Mouse (Mus musculus) kidney, adult 2 months (tissue): ENCODE measurements around the gene Pcbd2. TPM values are rescaled to one million over a fixed set of nuclear protein-coding genes. Genes with fewer than 3 reads are reported as not detected.

Source experiments
- DNase-seq: peaks from one replicate; pipeline ENCODE4 v3.0.0; 2021
- H3K27ac ChIP-seq: fragments of 200-500 bp; 2 replicates; pipeline ENCODE4 v1.5.1; 2012; ENCODE audit warnings: low read depth, low read length, control low read depth, inconsistent platforms; ENCODE audit not compliant: insufficient read depth
- H3K27me3 ChIP-seq: fragments of 200-500 bp; replicated peaks from 2 replicates; pipeline ENCODE4 v1.6.1; 2012; ENCODE audit warnings: mild to moderate bottlenecking, moderate library complexity, low read length, inconsistent platforms; ENCODE audit not compliant: control insufficient read depth, insufficient read depth
- H3K36me3 ChIP-seq: fragments of 200-500 bp; 2 replicates; pipeline ENCODE4 v1.6.1; 2012; ENCODE audit warnings: mild to moderate bottlenecking, moderate library complexity, low read length, inconsistent platforms; ENCODE audit not compliant: control insufficient read depth, insufficient read depth
- H3K4me1 ChIP-seq: fragments of 200-500 bp; 2 replicates; pipeline ENCODE4 v1.6.1; 2011; ENCODE audit warnings: low read length; ENCODE audit not compliant: control insufficient read depth, insufficient read depth
- H3K4me3 ChIP-seq: fragments of 200-500 bp; 2 replicates; pipeline ENCODE4 v1.5.1; 2011; ENCODE audit warnings: mild to moderate bottlenecking, low read depth, low read length, control low read depth; ENCODE audit not compliant: insufficient read depth
- CTCF ChIP-seq: fragments of 200-500 bp; conservative IDR thresholded peaks from 2 replicates; pipeline ENCODE4 v1.5.1; 2011; ENCODE audit warnings: low read depth, mild to moderate bottlenecking, control low read depth, low read length, moderate library complexity, mixed read lengths; ENCODE audit not compliant: insufficient read depth, insufficient read length
- POLR2A ChIP-seq: fragments of 200-500 bp; IDR thresholded peaks from one replicate; pipeline ENCODE4 v1.6.1; 2011; ENCODE audit warnings: low read depth, low read length, control low read depth
- WGBS: fragments of 180-500 bp; shearing (Covaris S2); methylation state at CpG from one replicate; pipeline ENCODE4 v1.1.7; 2018; 5-methylcytosine and 5-hydroxymethylcytosine counted together
- polyA plus RNA-seq: library from polyadenylated mRNA; depleted of rRNA; stranded (reverse); fragments of >200 nt; gene quantifications from 2 replicates; pipeline ENCODE4 v1.2.3, GENCODE M21; 2012

The Pcbd2 gene
- polyA plus RNA-seq, 1 experiment = 81.4 TPM

DNA sequence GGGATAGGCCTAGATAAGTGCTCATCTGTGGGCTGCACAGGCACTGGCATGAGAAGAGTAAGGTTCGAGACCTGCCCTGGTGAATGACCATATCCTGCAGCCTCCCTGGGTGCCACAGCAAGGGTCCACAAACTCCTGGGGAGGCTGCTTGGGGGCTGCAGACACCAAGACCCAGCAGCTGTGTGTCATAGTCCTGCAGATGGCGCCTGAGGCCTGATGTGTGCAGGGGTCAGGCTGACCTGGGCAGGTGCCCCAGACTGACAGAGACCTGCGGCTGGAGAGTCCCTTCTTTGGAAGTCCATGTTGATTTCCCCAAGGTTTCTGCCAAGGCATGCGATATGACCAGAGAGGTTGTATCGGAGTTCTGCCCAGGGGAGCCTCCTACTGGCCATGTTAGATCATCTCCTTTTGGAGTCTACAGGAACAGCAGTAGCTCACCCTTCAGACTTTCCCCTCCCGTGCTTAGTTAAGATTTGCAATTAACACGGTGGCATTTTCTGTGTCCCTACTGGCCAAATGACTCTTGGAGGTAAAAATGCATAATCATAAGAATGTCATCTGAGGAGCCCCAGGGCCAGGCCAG lies 82.0 kb downstream of the Pcbd2 start:
- no peak for TF ChIP-seq POLR2A
- 0 out of 2 replicates have a peak, but pooled peaks have one; percentile 0 for TF ChIP-seq CTCF
- H3K27ac ChIP-seq = no peak overlapping the region
- no peak for DNase-seq
- H3K4me1 ChIP-seq = no peaks in the 10 kb centered on the region
- no peak overlapping the region for H3K4me3 ChIP-seq
- no peaks in the 10 kb centered on the region for H3K36me3 ChIP-seq
- no peaks in the 10 kb centered on the region for H3K27me3 ChIP-seq
- WGBS = 72% methylated on average over 7 of the region's 7 CpGs

DNA sequence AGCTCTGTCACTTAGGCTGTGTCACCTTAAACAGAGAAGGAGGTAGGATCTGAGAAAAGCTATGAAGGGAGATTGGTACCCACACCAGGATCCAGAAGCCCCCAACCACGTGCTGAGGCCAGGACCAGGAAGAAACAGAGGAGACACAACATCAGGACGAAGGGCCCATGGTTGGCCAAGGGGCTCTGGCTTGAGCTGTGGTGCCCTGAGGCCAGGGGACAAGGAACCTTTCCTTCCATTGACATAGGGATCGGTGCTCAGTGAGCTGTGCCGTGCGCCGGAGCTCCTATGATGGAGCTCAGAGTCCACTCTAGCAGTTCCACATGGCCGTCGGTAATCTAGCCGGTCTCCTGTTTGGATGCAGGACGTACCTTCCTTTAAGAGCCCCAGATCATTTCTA lies 82.5 kb downstream of the Pcbd2 start:
- no peak for TF ChIP-seq CTCF
- no peak for TF ChIP-seq POLR2A
- H3K27ac ChIP-seq = no peak overlapping the region

GRCm38 (mm10) chr13:55810947-55811346 lies 83.8 kb downstream of the Pcbd2 start:
- Histone ChIP-seq H3K4me3 (no peak overlapping the region), H3K4me1 (no peaks in the 10 kb centered on the region), H3K27me3 (no peaks in the 10 kb centered on the region), H3K27ac (no peak overlapping the region), H3K36me3 (no peaks in the 10 kb centered on the region)
- WGBS = 84% methylated on average over 5 of the region's 5 CpGs
- TF ChIP-seq POLR2A (no peak), CTCF (no peak)
- DNase-seq = no peak

More for the DNA sequence above, 82.5 kb downstream of the Pcbd2 start:
- Histone ChIP-seq H3K4me3 (no peak overlapping the region), H3K27me3 (no peaks in the 10 kb centered on the region), H3K4me1 (no peaks in the 10 kb centered on the region), H3K36me3 (no peaks in the 10 kb centered on the region)
- DNase-seq = no peak
- 85% methylated on average over 10 of the region's 10 CpGs for WGBS

GRCm38 (mm10) chr13:55813490-55814016 lies 86.4 kb downstream of the Pcbd2 start:
- no peak for DNase-seq
- TF ChIP-seq POLR2A (no peak), CTCF (no peak)
- Histone ChIP-seq H3K27me3 (no peaks in the 10 kb centered on the region), H3K4me3 (no peak overlapping the region), H3K27ac (no peak overlapping the region), H3K36me3 (no peaks in the 10 kb centered on the region), H3K4me1 (no peaks in the 10 kb centered on the region)
- WGBS = 64% methylated on average over 5 of the region's 5 CpGs

GRCm38 (mm10) chr13:55814834-55815233 lies 87.7 kb downstream of the Pcbd2 start:
- Histone ChIP-seq H3K4me1 (no peaks in the 10 kb centered on the region), H3K27me3 (no peaks in the 10 kb centered on the region), H3K27ac (no peak overlapping the region), H3K4me3 (no peak overlapping the region), H3K36me3 (no peaks in the 10 kb centered on the region)
- DNase-seq = no peak
- TF ChIP-seq CTCF (no peak), POLR2A (no peak)
- 89% methylated on average over 6 of the region's 6 CpGs for WGBS

GRCm38 (mm10) chr13:55822499-55822898 lies 95.3 kb downstream of the Pcbd2 start:
- no peaks in the 10 kb centered on the region for H3K4me1 ChIP-seq
- WGBS = 79% methylated on average over 5 of the region's 5 CpGs
- no peak overlapping the region for H3K27ac ChIP-seq
- no peaks in the 10 kb centered on the region for H3K36me3 ChIP-seq
- no peak for DNase-seq
- TF ChIP-seq POLR2A (no peak), CTCF (no peak)
- H3K27me3 ChIP-seq = peaks cover 16% of the 10 kb centered on the region
- no peak overlapping the region for H3K4me3 ChIP-seq

GRCm38 (mm10) chr13:55824151-55824945 lies 97.2 kb downstream of the Pcbd2 start:
- no peak for DNase-seq
- Histone ChIP-seq H3K36me3 (no peaks in the 10 kb centered on the region), H3K4me1 (no peaks in the 10 kb centered on the region), H3K27me3 (peaks cover 22% of the 10 kb centered on the region), H3K4me3 (no peak overlapping the region), H3K27ac (no peak overlapping the region)
- TF ChIP-seq CTCF = no peak
- no peak for TF ChIP-seq POLR2A
- WGBS = 22% methylated on average over 10 of the region's 10 CpGs
